Mouse (Mus musculus): ENCODE results near the gene Ninj1. TPM values are rescaled to one million over a fixed set of nuclear protein-coding genes. Genes with fewer than 3 reads are reported as not detected.

The Ninj1 gene
- 73.3 and 146 TPM in 2 replicates for polyA plus RNA-seq (2012; ENCODE audit: low replicate concordance)

GRCm38 (mm10) chr13:49187288-49188218, at the start of gene Ninj1:
Ninj1 (plus strand) TSS chr13:49187485.

GRCm38 (mm10) chr13:49147858-49148226, 39.4 kb upstream of the Ninj1 start, which contains the start of gene Wnk2:
Wnk2 (minus strand) TSS chr13:49148014.

GRCm38 (mm10) chr13:49215504-49216219, 28.4 kb downstream of the Ninj1 start, which contains the start of gene Card19:
Card19 (minus strand) TSS chr13:49216037.

Other genes with a start within 250 kb of the Ninj1 start
- gene Fam120a, start 219.5 kb upstream of the Ninj1 start, polyA plus RNA-seq (2012; ENCODE audit: low replicate concordance): 182 and 275 TPM in 2 replicates
- gene Wnk2, start 39.5 kb upstream of the Ninj1 start, polyA plus RNA-seq (2012; ENCODE audit: low replicate concordance): 0.02 and 0.05 TPM in 2 replicates
- 22.2 and 50.4 TPM in 2 replicates for gene Card19, start 28.6 kb downstream of the Ninj1 start, polyA plus RNA-seq (2012; ENCODE audit: low replicate concordance)
- gene Susd3, start 61.2 kb downstream of the Ninj1 start, polyA plus RNA-seq (2012; ENCODE audit: low replicate concordance): 7.8 and 15.5 TPM in 2 replicates
- 4.7 and 4.8 TPM in 2 replicates for gene Fgd3, start 132.8 kb downstream of the Ninj1 start, polyA plus RNA-seq (2012; ENCODE audit: low replicate concordance)
- 24.0 and 39.6 TPM in 2 replicates for gene Bicd2, start 154.1 kb downstream of the Ninj1 start, polyA plus RNA-seq (2012; ENCODE audit: low replicate concordance)
- 0.39 and 2.7 TPM in 2 replicates for gene Ippk, start 233.8 kb downstream of the Ninj1 start, polyA plus RNA-seq (2012; ENCODE audit: low replicate concordance)